Mouse (Mus musculus): ENCODE data around the gene Rdh5. TPM values are rescaled to one million over a fixed set of nuclear protein-coding genes. Genes with fewer than 3 reads are reported as not detected.

Rdh5 gene
- polyA plus RNA-seq, 1 experiment from 2014 or later, result 13.0 TPM

DNA sequence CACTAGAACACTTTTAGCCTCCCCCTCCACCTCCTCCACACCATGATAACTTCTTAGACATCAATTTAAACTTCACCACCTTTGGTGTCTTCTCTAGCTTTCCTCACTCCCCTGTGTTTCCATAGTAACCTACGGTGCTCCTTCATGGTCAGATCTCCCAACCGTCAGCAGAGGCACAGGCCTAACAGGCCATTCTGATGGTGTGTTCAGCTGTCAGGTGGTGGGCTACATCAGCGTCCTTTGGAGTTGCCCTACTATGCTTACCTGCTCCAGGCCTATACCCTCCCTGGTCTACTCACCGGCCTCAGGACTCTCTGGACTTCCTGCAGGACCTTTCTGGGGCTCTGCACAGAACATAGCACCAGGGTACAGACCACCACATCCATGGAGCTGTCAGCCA lies 37.5 kb upstream of the Rdh5 start:
- Histone ChIP-seq H3K27ac (ENCODE audit: low read depth, low read length) (peak overlapping the region; percentile 79), H3K4me3 (ENCODE audit: low read depth, low read length) (peak overlapping the region; percentile 26), H3K36me3 (ENCODE audit: control insufficient read depth, insufficient read depth) (no peaks in the 10 kb centered on the region; the same call in 1 of the 2 replicates), H3K9ac (ENCODE audit: low read depth, low read length) (peak overlapping the region; percentile 18; the same call in 1 of the 2 replicates), H3K4me1 (replicated peaks; ENCODE audit: control insufficient read depth, insufficient read depth, low read length) (peaks cover 15% of the 10 kb centered on the region), H3K27me3 (replicated peaks; ENCODE audit: control insufficient read depth, insufficient read depth, low read length) (no peaks in the 10 kb centered on the region), H3K9me3 (ENCODE audit: control insufficient read depth) (no peaks in the 10 kb centered on the region), H3K4me2 (replicated peaks; ENCODE audit: low read depth) (peak overlapping the region; percentile 58)
- no peak for ATAC-seq
- 74% methylated on average over 4 of the region's 4 CpGs for WGBS
- no peak for TF ChIP-seq CTCF (IDR thresholded peaks at IDR 0.05; ENCODE audit: low read depth)

GRCm38 (mm10) chr10:128958340-128958739 lies 35.7 kb upstream of the Rdh5 start:
- H3K36me3 ChIP-seq (ENCODE audit: control insufficient read depth, insufficient read depth), result no peaks in the 10 kb centered on the region; the same call in 1 of the 2 replicates
- H3K9me3 ChIP-seq (ENCODE audit: control insufficient read depth), result no peaks in the 10 kb centered on the region
- no peak for TF ChIP-seq CTCF (IDR thresholded peaks at IDR 0.05; ENCODE audit: low read depth)
- no peak overlapping the region for H3K27ac ChIP-seq (ENCODE audit: low read depth, low read length)
- ATAC-seq, result no peak
- H3K9ac ChIP-seq (ENCODE audit: low read depth, low read length), result no peak overlapping the region
- H3K4me1 ChIP-seq (replicated peaks; ENCODE audit: control insufficient read depth, insufficient read depth, low read length), result 0 out of 2 replicates have a peak, but pooled peaks cover 9% of the 10 kb centered on the region
- H3K4me2 ChIP-seq (replicated peaks; ENCODE audit: low read depth), result peak overlapping the region; percentile 58; the same call in 1 of the 2 replicates
- H3K27me3 ChIP-seq (replicated peaks; ENCODE audit: control insufficient read depth, insufficient read depth, low read length), result no peaks in the 10 kb centered on the region
- 80% methylated on average over 10 of the region's 10 CpGs for WGBS
- no peak overlapping the region for H3K4me3 ChIP-seq (ENCODE audit: low read depth, low read length)

- no peak for TF ChIP-seq CTCF (IDR thresholded peaks at IDR 0.05; ENCODE audit: low read depth)
- Histone ChIP-seq H3K27me3 (replicated peaks; ENCODE audit: control insufficient read depth, insufficient read depth, low read length) (no peaks in the 10 kb centered on the region), H3K4me1 (replicated peaks; ENCODE audit: control insufficient read depth, insufficient read depth, low read length) (no peaks in the 10 kb centered on the region), H3K4me3 (ENCODE audit: low read depth, low read length) (no peak overlapping the region), H3K9me3 (ENCODE audit: control insufficient read depth) (no peaks in the 10 kb centered on the region), H3K9ac (ENCODE audit: low read depth, low read length) (no peak overlapping the region), H3K27ac (ENCODE audit: low read depth, low read length) (no peak overlapping the region), H3K4me2 (replicated peaks; ENCODE audit: low read depth) (no peak overlapping the region), H3K36me3 (ENCODE audit: control insufficient read depth, insufficient read depth) (no peaks in the 10 kb centered on the region)
- ATAC-seq, result no peak
- WGBS, result 54% methylated on average over 16 of the region's 16 CpGs
Observed at GRCm38 (mm10) chr10:128950208-128950887, 27.7 kb upstream of the Rdh5 start.

- Histone ChIP-seq H3K4me2 (replicated peaks; ENCODE audit: low read depth) (no peak overlapping the region), H3K36me3 (ENCODE audit: control insufficient read depth, insufficient read depth) (no peaks in the 10 kb centered on the region), H3K27me3 (replicated peaks; ENCODE audit: control insufficient read depth, insufficient read depth, low read length) (no peaks in the 10 kb centered on the region), H3K27ac (ENCODE audit: low read depth, low read length) (no peak overlapping the region), H3K9me3 (ENCODE audit: control insufficient read depth) (no peaks in the 10 kb centered on the region), H3K9ac (ENCODE audit: low read depth, low read length) (no peak overlapping the region), H3K4me1 (replicated peaks; ENCODE audit: control insufficient read depth, insufficient read depth, low read length) (no peaks in the 10 kb centered on the region), H3K4me3 (ENCODE audit: low read depth, low read length) (no peak overlapping the region)
- WGBS, result 90% methylated on average over 4 of the region's 4 CpGs
- no peak for TF ChIP-seq CTCF (IDR thresholded peaks at IDR 0.05; ENCODE audit: low read depth)
- no peak for ATAC-seq
Observed at GRCm38 (mm10) chr10:128947496-128947895, 24.8 kb upstream of the Rdh5 start.

- 27% methylated on average over 3 of the region's 3 CpGs for WGBS
- Histone ChIP-seq H3K4me1 (replicated peaks; ENCODE audit: control insufficient read depth, insufficient read depth, low read length) (no peaks in the 10 kb centered on the region), H3K4me3 (ENCODE audit: low read depth, low read length) (no peak overlapping the region), H3K36me3 (ENCODE audit: control insufficient read depth, insufficient read depth) (no peaks in the 10 kb centered on the region), H3K9me3 (ENCODE audit: control insufficient read depth) (no peaks in the 10 kb centered on the region), H3K4me2 (replicated peaks; ENCODE audit: low read depth) (no peak overlapping the region), H3K27me3 (replicated peaks; ENCODE audit: control insufficient read depth, insufficient read depth, low read length) (no peaks in the 10 kb centered on the region), H3K9ac (ENCODE audit: low read depth, low read length) (no peak overlapping the region), H3K27ac (ENCODE audit: low read depth, low read length) (no peak overlapping the region)
- peak; percentile 42; the same call in 1 of the 2 replicates for ATAC-seq
- peak; percentile 84 for TF ChIP-seq CTCF (IDR thresholded peaks at IDR 0.05; ENCODE audit: low read depth)
Observed at GRCm38 (mm10) chr10:128945675-128946074, 23.0 kb upstream of the Rdh5 start.

- TF ChIP-seq CTCF (IDR thresholded peaks at IDR 0.05; ENCODE audit: low read depth), result no peak
- no peak overlapping the region for H3K4me3 ChIP-seq (ENCODE audit: low read depth, low read length)
- peaks cover 4% of the 10 kb centered on the region for H3K27me3 ChIP-seq (replicated peaks; ENCODE audit: control insufficient read depth, insufficient read depth, low read length)
- H3K36me3 ChIP-seq (ENCODE audit: control insufficient read depth, insufficient read depth), result no peaks in the 10 kb centered on the region
- no peak overlapping the region for H3K4me2 ChIP-seq (replicated peaks; ENCODE audit: low read depth)
- H3K9me3 ChIP-seq (ENCODE audit: control insufficient read depth), result no peaks in the 10 kb centered on the region
- H3K4me1 ChIP-seq (replicated peaks; ENCODE audit: control insufficient read depth, insufficient read depth, low read length), result no peaks in the 10 kb centered on the region; the same call in 1 of the 2 replicates
- no peak overlapping the region for H3K27ac ChIP-seq (ENCODE audit: low read depth, low read length)
- no peak for ATAC-seq
- 72% methylated on average over 10 of the region's 10 CpGs for WGBS
- no peak overlapping the region for H3K9ac ChIP-seq (ENCODE audit: low read depth, low read length)
Observed at GRCm38 (mm10) chr10:128940475-128941061, 17.9 kb upstream of the Rdh5 start.

Data from intestine, postnatal 0 days (tissue).